Mouse (Mus musculus) adrenal gland, postnatal 10 days (tissue): ENCODE results near the gene Fgd2. TPM values are rescaled to one million over a fixed set of nuclear protein-coding genes. Genes with fewer than 3 reads are reported as not detected.
"Not testable (repeated sequence)": the region's sequence is repeated elsewhere in the genome, so short reads cannot be mapped to it uniquely, and the experiment has no call there.

Experiments used
- DNase-seq: peaks from one replicate; pipeline ENCODE4 v3.0.0; 2021; ENCODE audit warnings: mixed read lengths
- long read RNA-seq, 2 experiments: library from polyadenylated mRNA; stranded (forward); transcript quantifications; one replicate each; pipeline ENCODE4 v2.0.0; 2021
- total RNA-seq, 2 experiments: library from RNA; stranded (reverse); gene quantifications; 2 replicates each; pipeline ENCODE4 v1.2.3; 2021

Fgd2 gene
- 1 to 10 TPM; 4.6 to 7.4 TPM for total RNA-seq
- long read RNA-seq, experiment 1, partial matches to known transcripts: 1 of 9 reads
- long read RNA-seq, experiment 1, other reads (novel, unspliced or antisense): 7 of 9 reads
- long read RNA-seq, experiment 2: 0 reads

GRCm38 (mm10) chr17:29360761-29361221 lies at the start of gene Fgd2:
Gene Fgd2, plus strand, starts transcription at chr17:29360914.
- DNase-seq: no peak

DNA sequence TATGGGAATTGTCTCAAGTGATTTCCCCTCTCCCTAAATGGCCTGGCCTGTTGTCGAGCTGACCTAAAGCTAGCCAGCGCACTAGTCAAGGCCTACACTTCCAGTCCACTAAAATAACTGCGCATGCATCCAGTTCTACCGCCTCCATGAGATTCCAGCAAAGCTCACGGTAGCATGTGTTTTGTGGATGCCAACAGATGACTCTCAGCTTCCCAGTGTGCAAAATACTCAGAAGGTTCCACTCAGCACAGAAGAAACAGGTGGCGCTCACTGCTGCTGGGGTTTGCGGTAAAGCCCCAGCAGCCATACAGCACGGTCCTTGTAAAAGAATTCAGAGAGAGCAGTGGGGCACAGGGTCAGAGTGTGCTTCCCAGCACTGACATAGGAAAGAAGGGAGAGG lies 49.1 kb upstream of the Fgd2 start:
- no peak for DNase-seq

- DNase-seq: no peak
Measured at GRCm38 (mm10) chr17:29312082-29312481, 48.6 kb upstream of the Fgd2 start.

DNA sequence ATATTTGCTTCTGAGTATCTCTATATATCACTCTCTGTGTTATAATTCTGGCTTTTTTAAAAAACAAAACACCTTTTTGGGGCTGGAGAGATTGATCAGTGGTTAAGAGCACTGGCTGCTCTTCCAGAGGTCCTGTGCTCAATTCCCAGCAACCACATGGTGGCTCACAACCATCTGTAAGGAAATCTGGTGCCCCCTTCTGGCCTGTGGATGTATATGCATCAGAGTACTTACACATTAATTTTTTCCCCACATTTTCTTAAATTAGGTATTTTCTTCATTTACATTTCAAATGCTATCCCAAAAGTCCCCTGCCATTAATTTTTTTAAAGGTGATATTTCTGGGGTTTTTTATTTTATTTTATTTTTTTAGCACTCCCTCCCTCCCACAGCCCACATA lies 47.4 kb upstream of the Fgd2 start:
- no peak for DNase-seq

GRCm38 (mm10) chr17:29315672-29316465 lies 44.8 kb upstream of the Fgd2 start:
- DNase-seq: no peak

DNA sequence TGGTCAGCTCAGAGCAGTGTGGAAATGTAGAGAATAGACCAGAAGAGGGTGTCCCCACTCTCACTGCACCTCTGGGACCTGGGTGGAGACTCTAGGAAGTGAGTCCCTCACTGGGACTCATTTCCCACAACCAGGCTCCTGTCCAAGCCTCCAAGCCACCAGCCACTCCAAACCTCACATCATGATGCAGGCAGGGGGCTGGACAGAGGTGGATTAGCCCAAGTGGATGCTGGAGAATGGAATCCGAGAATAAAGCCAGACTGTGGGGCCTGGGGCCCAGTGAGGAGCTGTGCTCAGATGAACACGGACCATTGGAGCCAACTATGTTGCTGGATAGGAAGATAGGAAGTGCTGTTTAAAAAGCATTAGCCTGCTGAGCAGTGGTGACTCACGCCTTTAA lies 43.8 kb upstream of the Fgd2 start:
- DNase-seq: no peak

- not testable (repeated sequence) for DNase-seq
Measured at GRCm38 (mm10) chr17:29317380-29317779, 43.3 kb upstream of the Fgd2 start, which contains the start of gene Pi16. Gene Pi16, plus strand, starts transcription at chr17:29317680.

- DNase-seq: no peak
Measured at GRCm38 (mm10) chr17:29318731-29319250, 41.9 kb upstream of the Fgd2 start.

- no peak for DNase-seq
Measured at GRCm38 (mm10) chr17:29319476-29319875, 41.2 kb upstream of the Fgd2 start.

DNA sequence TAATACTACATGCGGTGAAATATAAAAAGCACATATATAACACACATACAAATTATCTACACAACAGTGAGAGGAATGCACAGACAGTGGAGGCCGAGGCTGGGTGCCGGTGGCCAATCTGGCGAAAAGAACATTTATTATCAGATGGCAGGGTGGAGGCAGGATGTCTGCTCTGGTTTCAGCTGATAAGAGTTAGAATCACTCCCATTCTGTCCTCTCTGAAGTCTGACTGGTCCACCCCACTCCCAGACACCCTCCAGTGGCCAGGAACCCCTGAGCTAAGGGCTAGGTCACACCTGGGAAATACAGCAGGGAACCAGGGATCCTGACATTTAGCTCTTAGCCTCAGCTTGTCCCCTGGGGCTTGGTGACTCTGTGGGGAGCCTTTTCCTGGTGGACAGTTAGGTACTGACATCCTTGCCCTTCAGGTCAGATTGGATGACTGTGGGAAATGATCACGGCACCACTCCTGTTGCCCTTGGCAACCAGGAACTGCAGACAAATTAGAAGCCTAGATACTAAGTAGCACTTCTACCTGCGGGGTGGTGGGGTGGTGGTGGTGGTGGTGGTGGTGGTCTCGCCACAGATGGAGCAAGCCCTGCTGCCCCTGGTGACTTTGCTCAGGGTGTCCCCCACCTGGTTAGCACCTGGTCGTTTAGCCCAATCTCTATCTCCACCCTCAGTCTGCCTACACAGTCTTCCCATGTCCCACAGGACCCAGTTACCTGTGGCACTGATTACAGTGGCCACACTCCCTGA lies 40.7 kb upstream of the Fgd2 start:
- DNase-seq: no peak

GRCm38 (mm10) chr17:29321765-29322602 lies 38.7 kb upstream of the Fgd2 start:
- DNase-seq: no peak

DNA sequence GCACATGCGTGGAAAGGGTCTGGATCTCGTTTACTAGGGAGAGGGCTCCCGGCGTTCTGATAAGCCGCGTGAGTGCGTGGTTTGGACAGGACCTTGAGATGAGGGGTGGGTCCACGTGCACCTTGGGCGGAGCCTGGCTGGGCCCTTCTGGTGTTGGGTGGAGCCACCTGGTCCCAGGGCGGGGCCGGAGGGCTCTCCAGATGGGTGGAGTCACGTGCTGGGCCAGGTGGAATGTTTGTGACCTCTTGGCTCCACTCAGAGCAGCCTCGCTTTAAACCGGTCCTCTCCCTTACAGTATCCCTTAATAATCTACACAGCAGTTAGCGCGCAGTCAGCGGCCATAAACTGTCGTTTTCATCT lies 38.1 kb upstream of the Fgd2 start:
- DNase-seq: no peak

- DNase-seq: no peak
Measured at GRCm38 (mm10) chr17:29323625-29324024, 37.1 kb upstream of the Fgd2 start.

DNA sequence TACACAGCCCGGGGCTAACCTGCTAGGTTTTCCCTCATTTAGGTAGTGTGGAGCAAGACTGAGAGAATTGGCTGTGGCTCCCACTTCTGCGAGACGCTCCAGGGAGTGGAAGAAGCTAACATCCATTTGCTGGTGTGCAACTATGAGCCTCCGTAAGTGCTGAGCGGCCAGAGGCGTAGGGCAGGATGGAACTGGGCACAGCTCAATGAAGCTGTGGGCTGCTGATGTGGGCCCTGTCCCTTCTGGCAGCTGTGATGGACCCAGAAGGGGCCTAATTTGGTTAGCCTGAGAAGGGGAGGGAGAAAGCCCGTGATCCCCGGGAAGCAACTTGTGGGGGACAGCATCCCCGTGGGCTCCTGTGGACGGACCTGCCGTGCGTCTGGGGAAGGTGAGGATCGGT lies 34.9 kb upstream of the Fgd2 start:
- no peak for DNase-seq

DNA sequence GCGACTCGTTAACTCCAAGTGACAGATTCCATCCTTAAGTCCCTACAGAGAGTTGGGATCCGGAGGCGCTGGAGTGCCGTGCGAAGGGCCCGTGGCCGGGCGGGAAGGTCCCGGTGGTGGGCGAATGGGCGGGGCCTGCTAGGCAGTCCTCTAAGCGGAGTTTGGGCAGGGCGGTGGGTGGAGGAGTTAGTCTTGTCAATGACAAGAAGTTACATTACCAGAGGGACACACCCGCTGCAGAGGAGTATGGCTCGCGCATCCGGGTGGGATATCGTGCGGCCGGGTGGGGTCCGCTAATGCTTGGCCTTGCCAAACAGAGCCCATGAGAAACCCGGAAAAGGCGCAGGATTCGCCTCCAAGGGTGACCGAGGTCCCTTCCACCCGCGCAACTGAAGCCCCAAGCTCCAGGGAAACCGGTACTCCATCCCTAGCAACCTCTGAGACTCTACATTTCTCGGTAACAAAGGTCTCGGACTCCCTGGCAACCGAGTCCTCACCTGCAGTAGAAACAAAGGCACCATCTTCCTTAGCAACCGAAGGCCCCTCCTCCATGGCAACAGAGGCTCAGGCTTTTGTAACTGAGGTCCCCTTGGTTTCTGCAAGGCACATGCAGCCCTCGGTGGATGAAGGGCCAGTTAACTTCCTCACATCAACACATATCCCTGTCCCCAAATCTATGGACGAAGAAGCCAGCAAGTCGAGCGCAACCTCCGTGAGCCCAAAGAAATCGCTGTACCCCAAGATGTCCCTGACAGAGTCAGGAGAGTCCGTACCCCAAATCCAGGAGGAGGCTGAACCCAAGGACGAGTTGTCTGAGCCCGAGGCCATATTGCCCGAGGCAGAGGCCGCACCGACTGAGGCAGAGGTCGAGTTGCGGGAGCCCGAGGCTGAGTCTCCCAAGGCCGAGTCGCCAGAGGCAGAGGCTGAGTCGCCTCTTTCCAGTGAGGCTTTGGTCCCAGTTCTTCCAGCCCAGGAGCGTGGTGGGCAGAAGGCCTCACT lies 33.9 kb upstream of the Fgd2 start:
- no peak for DNase-seq

DNA sequence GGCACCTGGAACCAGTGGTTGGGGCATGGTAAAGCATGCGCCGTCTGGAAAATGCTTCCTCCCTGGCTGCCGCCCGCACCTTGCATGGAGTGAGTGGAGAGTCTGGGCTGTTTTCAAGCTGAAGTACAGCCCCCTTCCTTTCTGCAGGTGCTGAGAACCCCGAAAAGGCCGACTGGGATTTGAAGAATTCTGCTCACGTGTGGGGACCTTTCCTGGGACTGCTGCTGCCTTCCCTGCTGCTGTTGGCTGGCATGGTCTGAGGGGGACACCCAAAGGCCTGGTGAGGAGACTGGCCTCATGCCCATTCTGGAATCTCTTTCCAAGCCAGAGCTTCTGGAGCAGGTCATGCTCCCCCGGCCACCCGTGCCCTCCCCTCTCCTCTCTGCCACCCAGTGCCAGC lies 33.0 kb upstream of the Fgd2 start:
- no peak for DNase-seq

- DNase-seq: no peak
Measured at GRCm38 (mm10) chr17:29330221-29330620, 30.5 kb upstream of the Fgd2 start.

DNA sequence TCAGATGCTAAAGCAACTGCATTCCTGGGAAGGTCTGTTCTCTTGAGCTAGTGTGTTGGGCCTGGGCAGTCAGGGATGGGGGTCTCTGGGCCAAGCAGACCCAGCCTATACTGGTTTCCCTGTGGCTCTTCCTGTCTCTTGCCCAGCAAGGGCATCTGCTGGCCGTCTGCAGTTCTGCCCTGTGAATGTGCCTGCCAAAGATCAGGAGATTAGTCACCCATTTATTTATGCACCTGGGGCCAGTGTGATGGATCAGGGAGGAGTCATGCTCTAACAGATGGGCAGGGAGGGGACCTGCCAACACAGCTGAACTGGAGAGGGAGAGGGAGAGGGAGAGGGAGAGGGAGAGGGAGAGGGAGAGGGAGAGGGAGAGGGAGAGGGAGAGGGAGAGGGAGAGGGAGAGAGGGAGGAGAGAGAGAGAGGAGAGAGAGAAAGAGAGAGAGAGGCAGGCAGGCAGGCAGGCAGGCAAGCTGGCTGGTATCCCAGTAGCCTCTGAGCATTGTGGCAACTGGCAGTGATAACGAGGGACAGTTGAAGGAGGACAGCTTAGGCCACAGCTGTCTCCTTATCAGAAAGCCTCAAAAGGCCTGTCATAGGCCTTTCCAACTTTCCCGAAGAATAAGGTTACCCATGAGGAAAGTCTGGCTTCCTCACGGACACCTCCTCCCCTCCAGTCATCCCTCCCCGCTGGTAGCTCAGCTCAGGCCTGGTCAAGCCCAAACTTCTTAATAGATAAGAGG lies 29.9 kb upstream of the Fgd2 start:
- no peak for DNase-seq

DNA sequence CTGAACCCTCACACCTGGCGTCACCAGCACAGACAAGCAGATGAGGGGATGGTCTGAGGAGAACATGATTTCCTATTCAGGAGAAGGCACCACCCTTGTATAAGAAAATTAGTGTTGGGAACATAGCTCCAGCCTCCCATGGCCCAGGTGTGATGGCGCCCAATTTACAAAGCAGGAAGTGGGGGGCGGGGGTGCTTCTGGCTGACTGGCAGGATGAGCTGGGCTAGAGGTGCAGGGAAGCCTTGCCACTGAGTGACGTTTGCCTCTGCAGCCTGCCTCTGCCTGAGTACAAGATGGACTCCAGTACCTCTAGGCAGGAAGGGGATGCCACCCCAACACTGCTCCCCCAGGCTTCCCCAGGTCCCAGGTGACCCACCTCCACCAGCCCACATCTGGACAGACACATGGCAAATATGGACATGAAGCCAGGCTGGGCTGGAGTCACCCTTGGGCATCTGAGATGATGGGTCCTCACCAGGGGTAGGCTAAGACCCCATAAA lies 28.5 kb upstream of the Fgd2 start:
- DNase-seq: no peak
